Mouse (Mus musculus): ENCODE data around the gene Gstt4. TPM values are rescaled to one million over a fixed set of nuclear protein-coding genes. Genes with fewer than 3 reads are reported as not detected.

Gstt4 gene
- 296 TPM for polyA plus RNA-seq (2014; fragmentation: Illumina TruSeq; extraction: RNeasy Lipid Tissue Mini Kit (QIAGEN cat#74804); ENCODE audit: low read depth, low replicate concordance)

GRCm38 (mm10) chr10:75822443-75822842 is at the start of gene Gstt4:
Gene Gstt4 (minus strand): TSS chr10:75822543.

DNA sequence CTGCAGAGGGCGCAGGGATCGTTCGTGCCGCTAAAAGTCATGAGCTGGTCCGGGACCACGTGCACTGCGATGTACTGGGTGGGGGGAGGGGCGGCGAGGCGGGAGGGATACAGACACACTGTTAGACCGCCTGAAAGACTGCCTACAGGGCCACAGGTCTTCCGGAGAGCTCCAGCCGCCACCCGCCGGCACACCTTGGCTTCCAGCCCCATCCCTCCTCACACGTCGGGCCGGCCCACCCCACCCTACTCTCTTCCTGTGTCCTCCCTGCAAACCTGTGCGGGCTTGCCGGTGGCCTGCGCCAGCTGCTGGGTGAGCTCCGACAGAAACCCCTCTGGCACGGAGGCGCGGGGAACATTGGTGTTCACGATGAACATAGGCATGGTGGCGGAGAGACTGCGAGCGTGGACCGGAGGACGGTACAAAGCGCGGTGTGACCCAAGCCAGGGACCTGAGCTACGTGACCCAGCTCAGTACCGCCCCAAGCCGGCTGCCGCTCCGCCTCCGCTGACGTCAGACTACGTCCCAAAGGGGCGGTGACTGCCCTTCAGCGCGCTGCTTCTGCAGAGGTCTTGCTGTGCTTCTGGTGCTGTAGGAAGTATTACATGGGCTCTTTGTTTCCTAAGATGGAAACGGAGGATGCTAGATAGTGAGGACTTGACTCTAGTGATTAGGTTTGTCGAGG is 37.6 kb upstream of the Gstt4 start, which contains the start of gene Mif:
Gene Mif (minus strand): TSS at position 455 of the 685 bp plus-strand sequence.

DNA sequence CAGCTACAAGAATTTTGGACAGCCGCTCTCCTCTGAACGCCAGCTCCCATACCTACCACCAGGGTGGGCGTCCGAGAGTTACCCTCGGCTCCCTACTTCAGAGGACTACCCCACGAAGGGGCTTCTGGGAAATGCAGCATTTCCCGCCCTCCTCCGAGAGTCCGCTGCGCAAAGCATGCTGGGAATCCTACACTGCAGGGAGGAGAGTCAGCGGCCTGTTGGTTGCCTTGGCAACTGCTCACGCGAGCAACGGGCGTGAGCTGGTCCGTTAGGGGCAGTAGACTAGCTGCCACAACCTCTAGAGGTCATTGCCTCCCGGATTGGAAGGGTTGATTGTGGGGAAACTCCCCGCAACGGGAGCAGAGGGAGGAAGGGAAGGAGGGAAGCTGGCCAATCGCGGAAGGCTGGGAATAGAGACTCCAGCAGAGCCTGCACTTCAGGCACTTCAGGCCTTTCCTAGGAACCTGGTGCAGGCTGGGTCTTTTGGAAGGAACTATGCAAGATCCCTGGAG is 15.0 kb upstream of the Gstt4 start, which contains the start of gene Gstt2:
Gene Gstt2 (minus strand): TSS at position 177 of the 512 bp plus-strand sequence.

GRCm38 (mm10) chr10:75798176-75798696 is 24.1 kb downstream of the Gstt4 start, which contains the start of gene Gstt1:
Gene Gstt1 (minus strand): TSS chr10:75798584.

DNA sequence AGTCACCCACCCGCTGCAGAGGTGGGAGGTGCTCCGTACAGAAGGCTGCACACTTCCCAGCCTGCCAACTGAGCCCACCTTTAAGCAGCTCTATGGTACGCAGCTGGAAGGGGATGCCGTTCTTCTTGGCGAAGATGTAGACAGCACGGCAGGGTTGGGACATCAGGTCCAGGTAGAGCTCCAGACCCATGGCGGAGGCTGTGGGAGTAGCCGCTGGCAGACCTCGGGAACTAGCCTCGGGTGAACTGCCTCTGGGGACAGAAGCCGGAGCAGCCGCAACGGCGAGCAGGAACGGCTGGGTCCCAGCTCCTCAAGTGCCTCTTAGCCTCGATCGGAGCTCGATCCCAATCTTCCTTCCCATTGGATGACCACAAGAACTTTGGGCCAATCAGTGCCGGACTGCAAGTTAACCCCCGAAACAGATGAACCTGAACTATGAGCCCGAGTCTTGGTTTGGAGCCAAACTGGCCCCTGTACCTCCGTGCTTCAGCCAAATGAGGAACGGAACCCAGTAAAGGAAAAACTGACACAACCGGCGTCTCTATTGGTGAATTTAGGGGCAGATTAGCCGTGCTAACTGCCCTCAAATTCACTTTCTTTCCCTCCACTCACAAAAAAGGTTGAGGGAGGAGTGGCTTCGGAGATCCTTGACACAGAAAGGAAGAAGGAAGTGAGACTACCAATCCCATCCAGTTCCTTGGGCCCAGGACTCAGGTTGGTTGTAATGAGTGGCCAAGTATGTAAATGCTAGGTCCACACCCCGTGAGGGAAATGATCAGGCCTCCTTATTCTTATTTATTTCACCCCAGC is 41.4 kb downstream of the Gstt4 start, which contains the start of the genes Gm20441 and Gstt3:
Gene Gm20441 (minus strand): TSS at position 186 of the 810 bp plus-strand sequence.
Gene Gstt3 (minus strand): TSS at position 646 of the 810 bp plus-strand sequence.

DNA sequence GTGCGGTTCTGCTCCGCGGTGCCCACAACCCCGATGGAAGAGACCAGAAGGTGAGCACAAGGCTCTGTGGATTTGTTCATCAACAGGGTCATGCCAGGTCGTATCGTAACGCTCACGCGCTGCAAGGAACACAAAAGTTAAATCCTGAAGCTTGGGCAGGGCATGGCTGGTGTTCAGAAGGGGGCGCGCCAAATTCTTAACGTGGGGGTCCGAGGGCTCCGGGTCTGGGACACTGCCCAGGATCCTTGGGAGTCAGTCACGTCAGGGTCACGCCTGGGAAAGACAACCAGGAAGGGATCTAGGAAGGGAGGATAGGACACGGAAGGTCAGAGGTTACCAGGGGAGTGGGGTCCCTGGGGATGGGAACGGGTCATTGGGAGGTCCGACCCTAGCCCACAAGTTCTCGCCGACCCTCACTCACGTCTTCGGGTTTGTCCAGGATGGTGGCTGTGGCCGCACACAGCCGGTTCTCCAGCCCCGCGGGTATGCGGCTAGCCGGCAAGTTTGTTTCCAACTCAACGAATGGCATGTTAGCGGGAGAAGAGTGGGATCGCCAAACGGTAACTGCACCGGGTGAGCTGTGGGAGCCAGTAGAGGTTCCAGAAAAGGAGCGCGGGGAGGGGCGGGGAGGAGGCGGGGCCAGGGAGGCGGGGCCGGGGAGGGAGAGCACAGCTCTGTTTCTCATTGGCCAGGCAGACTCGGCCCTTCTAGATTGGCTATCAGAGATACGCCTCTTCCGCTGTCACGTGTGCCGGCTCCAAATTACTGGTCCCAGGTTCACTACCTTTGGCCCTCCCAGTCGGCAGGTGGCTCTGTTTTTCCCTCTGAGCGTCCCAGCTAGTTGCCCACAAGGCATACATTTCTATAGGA is 49.3 kb downstream of the Gstt4 start, which contains the start of gene Ddt:
Gene Ddt (minus strand): TSS at position 620 of the 870 bp plus-strand sequence.

Other genes starting within 250 kb of the Gstt4 start
- gene Ggt5, start 233.2 kb downstream of the Gstt4 start, polyA plus RNA-seq (2014; fragmentation: Illumina TruSeq; extraction: RNeasy Lipid Tissue Mini Kit (QIAGEN cat#74804); ENCODE audit: low read depth, low replicate concordance), result 0.18 TPM
- 0.55 TPM for gene Susd2, start 178.5 kb downstream of the Gstt4 start, polyA plus RNA-seq (2014; fragmentation: Illumina TruSeq; extraction: RNeasy Lipid Tissue Mini Kit (QIAGEN cat#74804); ENCODE audit: low read depth, low replicate concordance)
- 3.8 TPM for gene Cabin1, start 58.2 kb downstream of the Gstt4 start, polyA plus RNA-seq (2014; fragmentation: Illumina TruSeq; extraction: RNeasy Lipid Tissue Mini Kit (QIAGEN cat#74804); ENCODE audit: low read depth, low replicate concordance)
- gene Ddt, start 49.1 kb downstream of the Gstt4 start, polyA plus RNA-seq (2014; fragmentation: Illumina TruSeq; extraction: RNeasy Lipid Tissue Mini Kit (QIAGEN cat#74804); ENCODE audit: low read depth, low replicate concordance), result 13.7 TPM
- not detected for gene Gm20441, start 41.6 kb downstream of the Gstt4 start, polyA plus RNA-seq (2014; fragmentation: Illumina TruSeq; extraction: RNeasy Lipid Tissue Mini Kit (QIAGEN cat#74804); ENCODE audit: low read depth, low replicate concordance)
- gene Gstt3, start 41.1 kb downstream of the Gstt4 start, polyA plus RNA-seq (2014; fragmentation: Illumina TruSeq; extraction: RNeasy Lipid Tissue Mini Kit (QIAGEN cat#74804); ENCODE audit: low read depth, low replicate concordance), result 16.1 TPM
- 0.70 TPM for gene Gstt1, start 24.0 kb downstream of the Gstt4 start, polyA plus RNA-seq (2014; fragmentation: Illumina TruSeq; extraction: RNeasy Lipid Tissue Mini Kit (QIAGEN cat#74804); ENCODE audit: low read depth, low replicate concordance)
- 77.7 TPM for gene Gstt2, start 14.9 kb upstream of the Gstt4 start, polyA plus RNA-seq (2014; fragmentation: Illumina TruSeq; extraction: RNeasy Lipid Tissue Mini Kit (QIAGEN cat#74804); ENCODE audit: low read depth, low replicate concordance)
- not detected for gene Mif, start 37.7 kb upstream of the Gstt4 start, polyA plus RNA-seq (2014; fragmentation: Illumina TruSeq; extraction: RNeasy Lipid Tissue Mini Kit (QIAGEN cat#74804); ENCODE audit: low read depth, low replicate concordance)
- gene Derl3, start 70.9 kb upstream of the Gstt4 start, polyA plus RNA-seq (2014; fragmentation: Illumina TruSeq; extraction: RNeasy Lipid Tissue Mini Kit (QIAGEN cat#74804); ENCODE audit: low read depth, low replicate concordance), result 1.5 TPM
- gene Smarcb1, start 99.1 kb upstream of the Gstt4 start, polyA plus RNA-seq (2014; fragmentation: Illumina TruSeq; extraction: RNeasy Lipid Tissue Mini Kit (QIAGEN cat#74804); ENCODE audit: low read depth, low replicate concordance), result 15.9 TPM
- gene Chchd10, start 110.6 kb upstream of the Gstt4 start, polyA plus RNA-seq (2014; fragmentation: Illumina TruSeq; extraction: RNeasy Lipid Tissue Mini Kit (QIAGEN cat#74804); ENCODE audit: low read depth, low replicate concordance), result 5.2 TPM
- gene Mmp11, start 114.0 kb upstream of the Gstt4 start, polyA plus RNA-seq (2014; fragmentation: Illumina TruSeq; extraction: RNeasy Lipid Tissue Mini Kit (QIAGEN cat#74804); ENCODE audit: low read depth, low replicate concordance), result 2.2 TPM
- 0.69 TPM for gene Gm867, start 118.1 kb upstream of the Gstt4 start, polyA plus RNA-seq (2014; fragmentation: Illumina TruSeq; extraction: RNeasy Lipid Tissue Mini Kit (QIAGEN cat#74804); ENCODE audit: low read depth, low replicate concordance)
- gene Vpreb3, start 120.5 kb upstream of the Gstt4 start, polyA plus RNA-seq (2014; fragmentation: Illumina TruSeq; extraction: RNeasy Lipid Tissue Mini Kit (QIAGEN cat#74804); ENCODE audit: low read depth, low replicate concordance), result not detected
- gene Gm5134, start 132.0 kb upstream of the Gstt4 start, polyA plus RNA-seq (2014; fragmentation: Illumina TruSeq; extraction: RNeasy Lipid Tissue Mini Kit (QIAGEN cat#74804); ENCODE audit: low read depth, low replicate concordance), result 6.6 TPM
- gene Zfp280b, start 210.1 kb upstream of the Gstt4 start, polyA plus RNA-seq (2014; fragmentation: Illumina TruSeq; extraction: RNeasy Lipid Tissue Mini Kit (QIAGEN cat#74804); ENCODE audit: low read depth, low replicate concordance), result 7.3 TPM